Mouse (Mus musculus) left cerebral cortex, postnatal 10 days (tissue): Measurements from ENCODE around the gene Zan. TPM values are rescaled to one million over a fixed set of nuclear protein-coding genes. Genes with fewer than 3 reads are reported as not detected.
A peak's percentile ranks its signal among the peaks of the same experiment; 100 is the strongest.

Source experiments
- DNase-seq, 2 experiments: peaks; one replicate each; pipeline ENCODE4 v3.0.0; 2021 to 2022; ENCODE audit warnings: low spot score in 2 of 2, mixed read lengths in 1 of 2; ENCODE audit errors: extremely low spot score in 1 of 2
- intact Hi-C: fragments of 180-260 bp; cut with DNase I; formaldehyde crosslinking; loops from one replicate; pipeline ENCODE4 v1.15.1; 2025
- total RNA-seq, 2 experiments: library from RNA; stranded (reverse); gene quantifications; 2 replicates each; pipeline ENCODE4 v1.2.3; 2021

Zan gene
- total RNA-seq, 2 experiments from 2014 or later = 0.47 to 0.69 TPM

- DNase-seq = no peak
- intact Hi-C loops = no loop called here
Observed at GRCm38 (mm10) chr5:137342407-137343012, 134.4 kb downstream of the Zan start.

DNA sequence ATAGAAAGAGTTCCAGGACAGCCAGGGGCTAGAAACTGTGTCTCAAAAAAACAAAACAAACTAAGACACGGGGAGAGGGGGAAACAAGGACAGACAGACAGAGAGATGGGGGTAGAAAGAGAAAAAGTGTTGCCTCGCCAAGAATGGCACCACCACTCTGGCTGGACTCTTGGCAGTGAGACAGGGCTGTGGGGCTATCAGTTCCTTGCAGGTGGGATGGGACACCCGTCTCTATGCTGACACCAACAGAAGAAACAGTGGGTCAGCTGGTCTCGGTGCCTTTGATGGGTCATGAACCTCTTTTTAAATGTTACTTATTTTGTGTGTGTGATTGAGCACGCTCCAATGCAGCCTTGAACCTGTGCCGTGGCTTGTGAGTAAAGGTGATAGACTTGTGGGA, 136.6 kb downstream of the Zan start:
- intact Hi-C loops = no loop called here
- no peak for DNase-seq

- peak in 1 of 2 experiments; percentile 67 for DNase-seq
- intact Hi-C loops = no loop called here
Observed at GRCm38 (mm10) chr5:137339290-137339979, 137.4 kb downstream of the Zan start.

- peak in 1 of 2 experiments; percentile 49 for DNase-seq
- intact Hi-C loops = no loop called here
Observed at GRCm38 (mm10) chr5:137338663-137339289, 138.1 kb downstream of the Zan start.

DNA sequence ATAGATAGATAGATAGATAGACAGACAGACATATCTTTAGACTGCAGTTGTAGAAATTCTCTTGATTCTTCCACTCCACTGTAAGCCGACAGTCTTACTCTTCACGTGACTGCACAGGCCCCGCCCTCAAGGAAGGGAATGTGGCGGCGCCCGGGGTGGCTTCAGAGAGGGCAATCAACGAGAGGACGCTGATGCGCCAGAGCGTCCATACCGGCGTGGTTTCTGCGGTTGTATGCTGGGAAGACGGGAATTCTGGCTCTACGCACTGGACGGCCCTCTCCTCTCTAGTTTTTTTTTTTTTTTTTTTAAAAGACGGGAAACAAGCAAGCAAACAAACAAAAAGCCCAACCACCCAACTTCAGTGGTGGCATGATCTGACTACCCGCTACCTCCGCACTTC, 138.6 kb downstream of the Zan start:
- peak; percentile 86 to 96 for DNase-seq
- intact Hi-C loops = no loop called here

- intact Hi-C loops = no loop called here
- no peak for DNase-seq
Observed at GRCm38 (mm10) chr5:137337190-137337589, 139.7 kb downstream of the Zan start.

DNA sequence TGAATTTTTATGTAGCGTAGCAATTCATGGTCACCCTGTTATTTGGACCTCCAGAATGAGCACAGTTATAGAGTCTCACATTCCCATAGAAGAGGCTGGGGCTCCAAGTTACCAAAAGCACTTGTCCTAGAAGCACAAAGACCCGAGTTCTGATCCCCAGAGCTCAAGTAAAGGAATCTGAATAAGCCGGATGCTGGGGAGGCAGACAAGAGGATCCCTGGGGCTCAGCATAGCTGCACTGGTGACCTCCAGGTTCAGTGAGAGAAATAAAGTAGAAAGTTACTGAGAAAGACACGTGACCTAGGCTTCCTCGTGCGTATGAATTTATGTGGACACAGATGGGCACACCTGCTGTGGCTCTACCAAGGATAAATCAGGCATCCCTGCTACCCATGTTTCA, 141.8 kb downstream of the Zan start:
- no peak for DNase-seq
- intact Hi-C loops = no loop called here

DNA sequence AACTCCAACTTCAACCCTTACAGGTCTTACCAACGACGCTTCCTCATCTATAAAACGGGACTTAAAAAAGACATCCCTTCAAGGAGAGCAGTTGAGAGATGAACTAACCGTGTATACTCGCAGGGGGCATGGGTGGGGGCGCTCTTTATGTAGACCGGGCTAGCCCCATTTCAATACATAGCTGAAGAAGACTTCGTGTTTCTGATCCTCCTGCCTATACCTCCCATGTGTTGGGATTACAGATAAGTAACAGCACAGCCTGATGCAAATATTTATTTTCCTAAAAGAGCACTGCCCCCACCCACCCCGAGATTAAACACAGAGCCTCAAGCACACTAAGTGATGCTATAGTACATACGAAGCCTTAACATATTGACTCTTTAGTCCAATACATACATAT, 142.5 kb downstream of the Zan start:
- no peak for DNase-seq
- intact Hi-C loops = loop anchor here (5.0 kb wide), 1 partner anchor 178 kb away; no protein-coding TSS in a partner anchor

GRCm38 (mm10) chr5:137333512-137334174, 143.2 kb downstream of the Zan start, which contains the start of gene Slc12a9:
Gene Slc12a9, minus strand, starts transcription at chr5:137333597.
- intact Hi-C loops = loop anchor here (5.0 kb wide), 1 partner anchor 179 kb away; no protein-coding TSS in a partner anchor
- peak; percentile 90 to 96 for DNase-seq

DNA sequence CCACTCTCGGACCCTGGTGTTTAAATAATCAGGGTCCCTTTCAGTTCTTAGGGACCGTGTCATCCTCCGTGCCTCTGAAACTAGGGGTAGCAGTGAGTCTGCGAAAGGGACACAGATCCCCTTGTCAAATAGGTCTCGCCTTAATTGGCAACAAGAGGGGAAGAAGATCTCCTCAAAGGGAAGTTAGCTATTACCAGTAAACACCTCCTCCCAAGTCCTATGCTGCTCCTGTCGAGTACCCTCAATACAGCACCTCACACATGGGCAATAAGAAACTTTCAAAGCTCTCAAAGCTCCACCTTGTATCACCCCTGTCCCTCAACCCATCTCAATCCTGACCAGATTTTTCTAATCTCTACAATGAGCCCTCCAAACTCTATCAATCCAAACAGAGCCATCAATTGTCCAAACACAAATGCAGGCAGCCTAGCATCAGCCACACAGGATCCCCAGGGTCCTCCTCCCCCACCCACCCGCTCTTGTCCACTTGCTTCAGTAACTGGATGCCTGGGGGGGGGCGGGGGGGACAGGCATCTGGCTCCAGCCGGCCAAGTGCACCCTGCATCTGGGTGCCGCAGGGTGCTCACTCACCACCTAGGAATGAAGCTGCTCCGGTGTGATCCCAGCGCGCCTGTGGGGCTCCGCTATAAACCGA, 143.9 kb downstream of the Zan start:
- no peak for DNase-seq
- intact Hi-C loops = loop anchor here (5.0 kb wide), 1 partner anchor 179 kb away; no protein-coding TSS in a partner anchor

GRCm38 (mm10) chr5:137330910-137331309, 146.0 kb downstream of the Zan start:
- no peak for DNase-seq
- intact Hi-C loops = loop anchor here (5.0 kb wide), 1 partner anchor 181 kb away; no protein-coding TSS in a partner anchor

Other genes with a start within 250 kb of the Zan start
- gene Ache, start 189.5 kb downstream of the Zan start, total RNA-seq = 100 to 1,000 TPM in 1 of 2 experiments, 10 to 100 TPM in 1; 99.1 to 105 TPM
- gene Ufsp1, start 182.4 kb downstream of the Zan start, total RNA-seq = 10 to 100 TPM; 20.4 to 20.8 TPM
- gene Srrt, start 169.4 kb downstream of the Zan start, total RNA-seq = 100 to 1,000 TPM; 164 to 170 TPM
- gene Trip6, start 162.7 kb downstream of the Zan start, total RNA-seq = 1 to 10 TPM; 4.1 to 4.9 TPM
- 10 to 100 TPM; 28.6 to 28.9 TPM for gene Slc12a9, start 143.5 kb downstream of the Zan start, total RNA-seq
- 1 to 10 TPM; 5.4 to 7.5 TPM for gene Ephb4, start 127.0 kb downstream of the Zan start, total RNA-seq
- gene Pop7, start 25.5 kb upstream of the Zan start, total RNA-seq = 10 to 100 TPM; 36.5 to 36.8 TPM
- 10 to 100 TPM; 43.0 TPM for gene Gigyf1, start 41.5 kb upstream of the Zan start, total RNA-seq
- not detected for gene Epo, start 56.2 kb upstream of the Zan start, total RNA-seq
- gene Gnb2, start 56.4 kb upstream of the Zan start, total RNA-seq = 1,000 to 10,000 TPM in 1 of 2 experiments, 100 to 1,000 TPM in 1; 996 to 1,005 TPM
- gene Actl6b, start 76.5 kb upstream of the Zan start, total RNA-seq = 100 to 1,000 TPM; 151 to 152 TPM
- 10 to 100 TPM; 23.7 to 26.7 TPM for gene Tfr2, start 92.8 kb upstream of the Zan start, total RNA-seq
- gene Mospd3, start 124.0 kb upstream of the Zan start, total RNA-seq = 10 to 100 TPM; 38.8 to 43.1 TPM
- 10 to 100 TPM; 11.4 to 12.3 TPM for gene Pcolce, start 136.7 kb upstream of the Zan start, total RNA-seq
- under 1 TPM; 0.19 to 0.26 TPM for gene Fbxo24, start 151.9 kb upstream of the Zan start, total RNA-seq
- gene Lrch4, start 152.1 kb upstream of the Zan start, total RNA-seq = 10 to 100 TPM; 15.1 to 15.6 TPM
- 1 to 10 TPM; 4.4 to 5.6 TPM for gene Gm20605, start 152.1 kb upstream of the Zan start, total RNA-seq
- 1 to 10 TPM; 2.7 to 4.5 TPM for gene Sap25, start 164.3 kb upstream of the Zan start, total RNA-seq
- gene Irs3, start 168.7 kb upstream of the Zan start, total RNA-seq = under 1 TPM in 1 of 2 experiments, not detected in 1; 0.36 TPM
- gene Agfg2, start 207.7 kb upstream of the Zan start, total RNA-seq = 10 to 100 TPM; 33.3 to 36.5 TPM